Mouse (Mus musculus) NIH3T3 (cell line): ENCODE data around the gene Clec2g.
"Not testable (repeated sequence)": the region's sequence is repeated elsewhere in the genome, so short reads cannot be mapped to it uniquely, and the experiment has no call there.

ENCODE experiments used
- DNase-seq: peaks from one replicate; pipeline ENCODE4 v3.0.0-alpha.2; 2012; ENCODE audit warnings: low read depth

Gene Clec2g

GRCm38 (mm10) chr6:128934081-128934480 lies at the start of gene Clec2g:
Gene Clec2g, plus strand, starts transcription at chr6:128934381.
- not testable (repeated sequence) for DNase-seq

- DNase-seq: not testable (repeated sequence)
Measured at GRCm38 (mm10) chr6:128887091-128887790, 46.9 kb upstream of the Clec2g start, which contains the start of gene Clec2i. Gene Clec2i, plus strand, starts transcription at chr6:128887588.

GRCm38 (mm10) chr6:128888834-128889233 lies 45.3 kb upstream of the Clec2g start:
- peak; percentile 9 for DNase-seq

- no peak for DNase-seq
Measured at GRCm38 (mm10) chr6:128890948-128891355, 43.2 kb upstream of the Clec2g start, which contains the start of gene BC035044. Gene BC035044, minus strand, starts transcription at chr6:128891126.

GRCm38 (mm10) chr6:128895404-128896001 lies 38.7 kb upstream of the Clec2g start:
- no peak for DNase-seq

- no peak for DNase-seq
Measured at GRCm38 (mm10) chr6:128900044-128900443, 34.1 kb upstream of the Clec2g start.

GRCm38 (mm10) chr6:128900796-128901552 lies 33.2 kb upstream of the Clec2g start:
- DNase-seq: not testable (repeated sequence)

- DNase-seq: no peak
Measured at GRCm38 (mm10) chr6:128913598-128914254, 20.5 kb upstream of the Clec2g start.

GRCm38 (mm10) chr6:128917322-128917721 lies 16.9 kb upstream of the Clec2g start:
- DNase-seq: no peak

- no peak for DNase-seq
Measured at GRCm38 (mm10) chr6:128933050-128933449, 1.1 kb upstream of the Clec2g start.

- not testable (repeated sequence) for DNase-seq
Measured at GRCm38 (mm10) chr6:128935889-128936665, 1.9 kb downstream of the Clec2g start.

GRCm38 (mm10) chr6:128941646-128942421 lies 7.7 kb downstream of the Clec2g start:
- DNase-seq: peak; percentile 52

- no peak for DNase-seq
Measured at GRCm38 (mm10) chr6:128945564-128945963, 11.4 kb downstream of the Clec2g start.

- no peak for DNase-seq
Measured at GRCm38 (mm10) chr6:128961110-128961509, 26.9 kb downstream of the Clec2g start.

GRCm38 (mm10) chr6:128962108-128962507 lies 27.9 kb downstream of the Clec2g start:
- not testable (repeated sequence) for DNase-seq

- DNase-seq: no peak
Measured at GRCm38 (mm10) chr6:128964519-128964918, 30.3 kb downstream of the Clec2g start.

- DNase-seq: no peak
Measured at GRCm38 (mm10) chr6:128968463-128968862, 34.3 kb downstream of the Clec2g start.

GRCm38 (mm10) chr6:128969741-128970140 lies 35.6 kb downstream of the Clec2g start:
- DNase-seq: peak; percentile 71

GRCm38 (mm10) chr6:128970508-128971393 lies 36.6 kb downstream of the Clec2g start:
- DNase-seq: peak; percentile 36
